Mouse (Mus musculus) heart, embryonic 12.5 days (tissue): ENCODE data around the gene Clcnka. TPM values are rescaled to one million over a fixed set of nuclear protein-coding genes. Genes with fewer than 3 reads are reported as not detected.

ENCODE experiments used
- ATAC-seq: fragments of 200-750 bp; cut with Nextera tagmentation; 2 replicates; pipeline ENCODE4 v1.8.0; 2017; ENCODE audit warnings: moderate TSS enrichment, moderate library complexity; ENCODE audit not compliant: insufficient number of reproducible peaks, low FRiP score
- H3K27ac ChIP-seq: fragments of 300-500 bp; sonication (generic); 2 replicates; pipeline ENCODE4 v1.5.1; 2016; ENCODE audit warnings: mild to moderate bottlenecking, moderate library complexity; ENCODE audit not compliant: poor library complexity, severe bottlenecking
- H3K27me3 ChIP-seq: fragments of 300-500 bp; sonication (generic); replicated peaks from 2 replicates; pipeline ENCODE4 v1.6.1; 2016; ENCODE audit warnings: mild to moderate bottlenecking, moderate library complexity
- H3K36me3 ChIP-seq: fragments of 300-500 bp; sonication (generic); 2 replicates; pipeline ENCODE4 v1.6.1; 2016; ENCODE audit warnings: mild to moderate bottlenecking, moderate library complexity
- H3K4me1 ChIP-seq: fragments of 300-500 bp; sonication (generic); replicated peaks from 2 replicates; pipeline ENCODE4 v1.6.1; 2016; ENCODE audit warnings: mild to moderate bottlenecking
- H3K4me2 ChIP-seq: fragments of 300-500 bp; sonication (generic); 2 replicates; pipeline ENCODE4 v1.6.1; 2016; ENCODE audit warnings: mild to moderate bottlenecking, moderate library complexity
- H3K4me3 ChIP-seq: fragments of 300-500 bp; sonication (generic); 2 replicates; pipeline ENCODE4 v1.5.1; 2016; ENCODE audit warnings: mild to moderate bottlenecking
- H3K9ac ChIP-seq: fragments of 300-500 bp; sonication (generic); 2 replicates; pipeline ENCODE4 v1.6.1; 2016; ENCODE audit warnings: mild to moderate bottlenecking, moderate library complexity
- H3K9me3 ChIP-seq: fragments of 300-500 bp; sonication (generic); replicated peaks from 2 replicates; pipeline ENCODE4 v1.6.1; 2016; ENCODE audit warnings: mild to moderate bottlenecking, moderate library complexity
- WGBS: fragments of 180-500 bp; shearing (Covaris S2); methylation state at CpG from one replicate; pipeline ENCODE4 v1.1.7; 2016; 5-methylcytosine and 5-hydroxymethylcytosine counted together
- polyA plus RNA-seq: library from polyadenylated mRNA; unstranded; fragments of >200 nt; fragmentation: Nextera tagmentation; extraction: Ambion mirVana; gene quantifications from 2 replicates; pipeline ENCODE4 v1.2.1, GENCODE M21; 2016

The Clcnka gene
- polyA plus RNA-seq, 1 experiment from 2014 or later: 0.06 TPM

GRCm38 (mm10) chr4:141430997-141431396 lies 32.5 kb upstream of the Clcnka start:
- Histone ChIP-seq H3K4me3 (no peak overlapping the region), H3K27me3 (no peaks in the 10 kb centered on the region), H3K4me1 (peaks cover 13% of the 10 kb centered on the region), H3K27ac (no peak overlapping the region), H3K9ac (no peak overlapping the region), H3K9me3 (no peaks in the 10 kb centered on the region), H3K36me3 (no peaks in the 10 kb centered on the region), H3K4me2 (no peak overlapping the region)
- ATAC-seq: no peak
- WGBS: 42% methylated on average over 9 of the region's 9 CpGs

GRCm38 (mm10) chr4:141429847-141430246 lies 31.3 kb upstream of the Clcnka start:
- Histone ChIP-seq H3K4me1 (peaks cover 16% of the 10 kb centered on the region), H3K36me3 (no peaks in the 10 kb centered on the region), H3K4me2 (no peak overlapping the region), H3K9ac (no peak overlapping the region), H3K4me3 (no peak overlapping the region), H3K9me3 (no peaks in the 10 kb centered on the region), H3K27me3 (no peaks in the 10 kb centered on the region), H3K27ac (no peak overlapping the region)
- no peak for ATAC-seq
- 39% methylated on average over 9 of the region's 9 CpGs for WGBS

GRCm38 (mm10) chr4:141429381-141429780 lies 30.9 kb upstream of the Clcnka start:
- Histone ChIP-seq H3K9me3 (no peaks in the 10 kb centered on the region), H3K36me3 (no peaks in the 10 kb centered on the region), H3K4me3 (no peak overlapping the region), H3K27ac (no peak overlapping the region), H3K9ac (no peak overlapping the region), H3K27me3 (no peaks in the 10 kb centered on the region), H3K4me1 (peaks cover 21% of the 10 kb centered on the region), H3K4me2 (no peak overlapping the region)
- ATAC-seq: no peak
- WGBS: 78% methylated on average over 6 of the region's 6 CpGs

DNA sequence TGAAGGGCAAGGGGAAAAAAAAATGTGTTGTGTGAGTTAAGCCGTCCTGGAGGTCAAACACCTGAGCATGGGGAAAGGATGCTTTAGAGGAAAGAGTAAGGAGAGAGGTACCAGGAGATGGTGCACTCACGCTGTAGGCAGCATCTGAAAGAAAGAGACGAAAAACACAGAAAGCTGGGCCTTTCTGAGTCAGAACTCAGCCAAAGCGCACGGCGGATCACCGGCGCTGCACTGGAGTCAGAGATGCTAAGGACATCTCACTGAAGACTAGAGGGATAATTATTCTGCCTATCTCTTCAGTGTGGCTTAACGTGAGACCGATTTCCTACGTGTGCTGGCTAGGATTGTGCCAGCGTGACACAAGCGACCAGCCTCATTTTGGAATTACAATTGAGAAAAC lies 29.4 kb upstream of the Clcnka start:
- Histone ChIP-seq H3K9ac (no peak overlapping the region), H3K27ac (no peak overlapping the region), H3K36me3 (peaks cover 2% of the 10 kb centered on the region; the same call in 1 of the 2 replicates), H3K9me3 (no peaks in the 10 kb centered on the region), H3K4me3 (no peak overlapping the region), H3K27me3 (no peaks in the 10 kb centered on the region), H3K4me2 (no peak overlapping the region), H3K4me1 (peaks cover 32% of the 10 kb centered on the region)
- no peak for ATAC-seq
- WGBS: 85% methylated on average over 13 of the region's 13 CpGs

DNA sequence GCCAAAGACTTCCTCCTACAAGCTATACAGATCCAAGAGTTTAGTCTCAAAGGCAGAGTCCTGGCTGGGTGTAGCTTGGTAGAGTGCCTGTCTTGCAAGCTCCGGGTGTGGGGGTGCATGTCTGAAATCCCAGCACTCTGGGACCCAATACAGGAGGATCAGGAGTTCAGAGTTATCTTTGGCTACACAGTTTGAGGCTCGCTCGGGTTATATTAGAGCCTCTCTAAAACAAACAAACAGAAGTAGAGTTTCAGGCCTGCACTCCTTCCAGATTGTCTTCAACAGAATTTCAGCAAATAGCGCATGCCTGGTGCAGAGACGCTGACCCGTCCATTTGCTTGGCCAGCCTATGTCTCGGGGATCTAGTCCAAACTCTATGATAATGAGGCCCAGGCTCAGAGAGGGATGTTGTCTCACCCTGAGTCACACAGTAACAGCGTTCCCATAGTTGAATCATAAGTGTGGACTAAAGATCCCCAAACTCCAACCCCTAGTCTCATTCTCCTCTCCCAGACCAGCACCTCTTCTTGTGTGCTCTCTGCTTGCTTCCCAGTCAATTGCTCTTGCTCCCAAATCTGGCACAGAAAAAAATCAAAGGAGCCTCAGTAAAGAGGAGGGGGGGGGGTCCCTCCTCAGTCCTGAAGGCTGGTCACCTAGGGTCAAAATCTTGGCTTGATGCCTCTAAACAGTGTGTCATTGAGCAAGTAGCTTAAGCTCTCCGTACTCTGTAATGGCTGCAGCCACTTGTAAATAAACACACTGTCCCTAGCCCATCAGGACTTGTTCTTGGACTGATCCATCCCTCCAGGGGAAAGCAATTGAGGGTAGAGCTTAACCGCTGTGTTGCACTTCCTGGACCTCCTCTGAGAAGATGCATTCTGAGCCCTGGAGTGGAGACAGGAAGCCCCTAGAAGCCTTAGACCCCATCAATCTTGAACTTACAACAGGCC lies 28.5 kb upstream of the Clcnka start:
- peak overlapping the region; percentile 87 for H3K9ac ChIP-seq
- H3K4me1 ChIP-seq: peaks cover 32% of the 10 kb centered on the region
- peak overlapping the region; percentile 99 for H3K27ac ChIP-seq
- H3K27me3 ChIP-seq: no peaks in the 10 kb centered on the region
- peak overlapping the region; percentile 57 for H3K4me3 ChIP-seq
- H3K36me3 ChIP-seq: peaks cover 2% of the 10 kb centered on the region; the same call in 1 of the 2 replicates
- WGBS: 58% methylated on average over 10 of the region's 10 CpGs
- no peak for ATAC-seq
- no peaks in the 10 kb centered on the region for H3K9me3 ChIP-seq
- H3K4me2 ChIP-seq: peak overlapping the region; percentile 89

DNA sequence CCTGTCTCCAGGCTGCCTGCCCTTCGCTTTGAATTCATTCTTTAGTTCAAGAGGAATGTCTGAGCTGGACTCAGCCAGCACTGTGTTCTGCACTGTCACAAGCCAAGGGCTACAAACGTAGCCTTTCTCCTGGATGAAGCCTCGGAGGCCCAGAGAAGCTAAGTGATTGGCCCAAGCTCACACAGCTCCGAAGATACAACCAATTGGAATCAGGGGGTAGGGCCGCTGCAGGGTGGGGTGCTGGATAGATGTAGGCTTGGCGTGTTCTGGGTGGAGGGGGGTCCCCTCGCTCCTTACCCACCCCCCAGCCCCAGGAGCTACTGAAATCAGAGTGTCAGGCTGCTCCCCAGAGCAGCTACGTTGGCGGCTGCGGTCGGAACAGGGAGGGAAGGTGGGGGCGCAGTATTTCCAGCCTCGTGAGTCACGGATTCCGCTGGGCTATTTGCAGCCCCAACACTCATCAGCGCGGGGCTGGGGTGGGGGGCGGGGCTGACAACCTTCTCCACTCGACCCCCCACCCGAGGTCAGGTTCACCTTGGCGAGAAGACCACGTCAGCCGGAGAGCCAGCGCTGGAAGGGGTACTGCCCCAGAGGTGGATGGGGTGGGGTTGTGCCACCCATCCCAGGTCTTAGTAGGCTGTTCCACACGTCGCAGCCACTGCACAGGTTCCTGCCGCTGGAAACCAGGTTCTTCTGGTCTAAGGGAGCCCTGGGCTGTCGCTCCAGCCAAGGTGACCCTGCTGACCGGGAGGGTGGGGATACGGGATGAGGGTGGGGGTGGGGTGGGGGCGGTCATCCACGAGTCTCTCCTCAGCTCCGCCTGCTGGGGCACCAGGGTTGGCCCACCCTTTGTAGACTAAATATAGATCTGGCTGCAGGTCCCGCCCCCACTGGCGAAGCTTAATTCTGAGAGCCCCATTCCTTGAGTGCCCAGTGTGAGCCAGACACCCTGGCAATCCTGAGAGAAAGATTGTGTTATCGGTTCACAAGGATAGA lies 27.3 kb upstream of the Clcnka start:
- Histone ChIP-seq H3K4me2 (peak overlapping the region; percentile 89), H3K4me3 (peak overlapping the region; percentile 57), H3K27me3 (no peaks in the 10 kb centered on the region), H3K4me1 (peaks cover 39% of the 10 kb centered on the region), H3K27ac (peak overlapping the region; percentile 99), H3K36me3 (peaks cover 2% of the 10 kb centered on the region; the same call in 1 of the 2 replicates), H3K9me3 (no peaks in the 10 kb centered on the region), H3K9ac (peak overlapping the region; percentile 87)
- ATAC-seq: peak; percentile 72
- WGBS: 3% methylated on average over 36 of the region's 36 CpGs

DNA sequence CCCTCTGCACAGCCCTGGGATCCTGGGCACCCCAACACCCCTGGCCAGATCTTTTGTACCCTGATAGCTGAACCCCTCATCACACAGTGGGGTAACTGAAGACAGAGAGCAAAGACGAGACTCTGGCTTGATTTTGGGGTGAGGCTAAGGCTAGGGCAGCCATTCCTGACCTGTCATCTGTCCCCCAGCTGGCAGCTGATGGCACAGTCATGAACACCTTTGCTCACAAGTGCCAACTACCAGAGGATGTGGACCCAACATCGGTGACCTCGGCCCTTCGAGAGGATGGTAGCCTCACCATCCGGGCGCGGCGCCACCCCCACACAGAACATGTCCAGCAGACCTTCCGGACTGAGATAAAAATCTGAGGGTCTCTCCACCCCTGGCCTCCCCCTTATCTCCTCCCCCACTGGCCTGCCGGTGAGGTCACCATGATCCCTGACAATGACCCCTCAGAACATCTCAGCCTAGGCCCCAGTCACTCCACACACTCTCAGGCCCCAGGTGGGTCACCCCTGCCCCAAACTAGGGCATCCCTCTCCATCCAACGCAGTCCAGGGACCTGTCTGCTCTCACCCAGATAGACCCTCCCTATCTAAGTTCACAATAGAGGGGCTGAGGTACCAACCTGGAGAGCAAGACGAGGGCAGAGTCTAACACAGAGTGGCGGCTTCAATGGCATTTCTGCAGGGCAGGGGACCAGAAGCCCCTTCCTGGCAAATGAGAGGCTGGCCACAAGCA lies 25.3 kb upstream of the Clcnka start:
- Histone ChIP-seq H3K27ac (peak overlapping the region; percentile 99), H3K9ac (peak overlapping the region; percentile 87), H3K36me3 (peaks cover 2% of the 10 kb centered on the region; the same call in 1 of the 2 replicates), H3K27me3 (no peaks in the 10 kb centered on the region), H3K4me2 (peak overlapping the region; percentile 89), H3K4me3 (peak overlapping the region; percentile 57), H3K9me3 (no peaks in the 10 kb centered on the region), H3K4me1 (peaks cover 55% of the 10 kb centered on the region)
- 63% methylated on average over 13 of the region's 13 CpGs for WGBS
- ATAC-seq: no peak

DNA sequence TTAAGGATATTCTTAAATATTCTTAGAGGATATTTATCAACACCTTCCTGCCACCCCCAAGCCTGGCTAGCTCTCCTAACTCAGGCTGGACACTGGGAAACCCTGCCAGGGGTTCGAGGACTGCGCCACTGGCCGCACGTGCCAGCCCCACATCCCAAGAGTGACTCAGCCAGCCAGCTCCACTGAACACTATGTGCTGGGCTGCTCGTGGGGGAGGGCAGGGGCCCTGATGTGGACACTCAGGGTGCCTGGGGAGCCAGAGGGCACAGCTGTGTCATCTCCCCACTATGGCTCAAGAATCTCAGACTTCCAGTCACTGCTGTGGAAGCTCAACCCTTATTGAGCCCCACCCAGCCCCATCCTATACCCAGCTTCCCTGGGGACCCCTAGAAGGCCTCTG lies 24.8 kb upstream of the Clcnka start:
- Histone ChIP-seq H3K27ac (peak overlapping the region; percentile 99), H3K9ac (peak overlapping the region; percentile 87), H3K36me3 (peaks cover 2% of the 10 kb centered on the region; the same call in 1 of the 2 replicates), H3K4me1 (peaks cover 55% of the 10 kb centered on the region), H3K9me3 (no peaks in the 10 kb centered on the region), H3K4me2 (peak overlapping the region; percentile 89), H3K27me3 (no peaks in the 10 kb centered on the region), H3K4me3 (peak overlapping the region; percentile 57)
- no peak for ATAC-seq
- WGBS: 52% methylated on average over 5 of the region's 5 CpGs

DNA sequence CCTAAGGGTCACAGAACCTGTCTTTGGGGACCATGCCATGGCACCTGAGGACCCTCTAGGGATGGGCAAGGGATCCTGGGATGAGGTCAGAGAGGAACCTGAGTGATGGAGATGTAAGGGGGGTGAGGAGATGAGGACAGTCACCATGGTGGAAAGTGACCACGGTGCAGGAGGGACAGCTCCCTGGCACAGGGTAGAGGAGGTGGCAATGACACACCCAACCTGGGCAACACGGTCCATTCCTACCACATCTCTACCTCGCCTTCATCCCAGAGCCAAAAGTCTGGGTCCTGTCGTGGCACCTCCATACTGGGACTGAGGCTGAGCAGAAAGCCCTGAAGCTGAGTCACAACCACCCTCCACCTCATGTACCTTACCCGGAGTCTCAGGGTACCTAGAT lies 24.3 kb upstream of the Clcnka start:
- peaks cover 55% of the 10 kb centered on the region for H3K4me1 ChIP-seq
- ATAC-seq: no peak
- WGBS: 48% methylated on average over 5 of the region's 5 CpGs
- peaks cover 2% of the 10 kb centered on the region; the same call in 1 of the 2 replicates for H3K36me3 ChIP-seq
- H3K27ac ChIP-seq: peak overlapping the region; percentile 99
- peak overlapping the region; percentile 87 for H3K9ac ChIP-seq
- peak overlapping the region; percentile 57 for H3K4me3 ChIP-seq
- H3K9me3 ChIP-seq: no peaks in the 10 kb centered on the region
- no peaks in the 10 kb centered on the region for H3K27me3 ChIP-seq
- H3K4me2 ChIP-seq: peak overlapping the region; percentile 89

GRCm38 (mm10) chr4:141421423-141421822 lies 22.9 kb upstream of the Clcnka start:
- peak overlapping the region; percentile 87 for H3K9ac ChIP-seq

More at GRCm38 (mm10) chr4:141421423-141421822, 22.9 kb upstream of the Clcnka start:
- Histone ChIP-seq H3K4me2 (peak overlapping the region; percentile 89), H3K4me3 (peak overlapping the region; percentile 57), H3K4me1 (peaks cover 43% of the 10 kb centered on the region), H3K27ac (peak overlapping the region; percentile 99), H3K36me3 (peaks cover 2% of the 10 kb centered on the region; the same call in 1 of the 2 replicates), H3K9me3 (no peaks in the 10 kb centered on the region), H3K27me3 (no peaks in the 10 kb centered on the region)
- 15% methylated on average over 14 of the region's 14 CpGs for WGBS
- ATAC-seq: peak; percentile 66
